Mouse (Mus musculus): Measurements from ENCODE around the gene Gm13124.

DNA sequence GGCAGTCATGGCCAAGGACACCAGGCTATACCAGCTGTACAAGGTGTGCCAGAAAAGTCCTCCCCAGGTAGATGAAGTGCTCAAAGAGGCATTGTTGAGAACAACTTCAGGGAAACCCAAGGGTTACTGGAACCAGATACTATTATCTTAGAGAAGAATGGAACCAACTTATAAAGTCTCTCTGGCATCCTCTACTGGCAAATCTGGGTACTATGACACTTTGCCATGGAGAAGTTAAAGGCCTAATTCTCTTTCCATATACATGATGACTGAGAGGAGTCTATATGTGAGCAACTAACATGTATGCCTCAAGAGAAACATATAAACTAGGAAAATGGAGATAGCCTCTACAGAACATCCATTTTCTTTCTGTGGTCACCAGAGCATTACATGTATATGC, 13.8 kb downstream of the Gm13124 start:
- TF ChIP-seq CTCF (IDR thresholded peaks at IDR 0.05; ENCODE audit: low read depth, low read length), result no peak
- TF ChIP-seq POLR2A (IDR thresholded peaks at IDR 0.05; ENCODE audit: insufficient read depth, low read length), result no peak
- TF ChIP-seq EP300 (IDR thresholded peaks at IDR 0.05; ENCODE audit: insufficient read depth, low read depth, low read length), result no peak
